Mouse (Mus musculus) G1E (cell line): ENCODE results near the gene Zc3hc1. TPM values are rescaled to one million over a fixed set of nuclear protein-coding genes. Genes with fewer than 3 reads are reported as not detected.

ENCODE experiments used
- ATAC-seq: 2 replicates; pipeline ENCODE4 v1.8.0; 2016; ENCODE audit warnings: mild to moderate bottlenecking; ENCODE audit not compliant: insufficient number of reproducible peaks, poor library complexity, low FRiP score, severe bottlenecking; ENCODE audit errors: extremely low read depth
- DNase-seq: peaks from one replicate; pipeline ENCODE4 v3.0.0; 2012; ENCODE audit warnings: low spot score
- H3K27me3 ChIP-seq: 2 replicates; pipeline ENCODE4 v1.6.1; 2012; ENCODE audit warnings: mild to moderate bottlenecking, low read length, inconsistent platforms; ENCODE audit not compliant: insufficient read depth
- H3K36me3 ChIP-seq: replicated peaks from 2 replicates; pipeline ENCODE3; 2012; ENCODE audit warnings: mild to moderate bottlenecking, inconsistent platforms
- H3K4me1 ChIP-seq: 2 replicates; pipeline ENCODE4 v1.6.1; 2012; ENCODE audit warnings: low read depth, low read length, inconsistent platforms, mixed read lengths; ENCODE audit not compliant: insufficient read depth
- H3K4me3 ChIP-seq: 2 replicates; pipeline ENCODE4 v1.5.1; 2012; ENCODE audit warnings: low read depth, mild to moderate bottlenecking, inconsistent platforms, low read length, moderate library complexity, mixed read lengths
- H3K9me3 ChIP-seq: replicated peaks from 2 replicates; pipeline ENCODE4 v1.6.1; 2012; ENCODE audit warnings: inconsistent platforms
- CTCF ChIP-seq: IDR thresholded peaks from 2 replicates; pipeline ENCODE4 v1.5.1; 2012; ENCODE audit warnings: low read depth, low read length, inconsistent platforms, mixed read lengths
- GATA1 ChIP-seq: IDR thresholded peaks from 2 replicates; pipeline ENCODE4 v1.6.1; 2012; ENCODE audit warnings: borderline replicate concordance, low read length, inconsistent platforms, mixed read lengths
- GATA2 ChIP-seq: IDR thresholded peaks from 2 replicates; pipeline ENCODE4 v1.6.1; 2012; ENCODE audit warnings: low read depth, low read length, inconsistent platforms, borderline replicate concordance
- POLR2AphosphoS5 ChIP-seq: IDR thresholded peaks from 2 replicates; pipeline ENCODE4 v1.6.1; 2012; ENCODE audit warnings: low read depth, low read length, inconsistent platforms; ENCODE audit not compliant: insufficient replicate concordance
- TAL1 ChIP-seq: conservative IDR thresholded peaks from 2 replicates; pipeline ENCODE4 v1.6.1; 2012; ENCODE audit warnings: low read depth, low read length, inconsistent platforms, mixed read lengths
- polyA plus RNA-seq: library from polyadenylated mRNA; stranded (reverse); fragments of >175 nt; gene quantifications from 2 replicates; pipeline ENCODE4 v1.2.3, GENCODE M21; 2012
- total RNA-seq, 2 experiments: library from RNA; stranded (forward) in 1 of 2; stranded (reverse) in 1 of 2; fragments of 200-1000 nt in 1 of 2; fragments of >200 nt in 1 of 2; fragmentation: Nextera tagmentation in 1 of 2; gene quantifications; 2 replicates each; pipeline ENCODE4 v1.2.3; 2014 to 2017

The Zc3hc1 gene
- total and polyA plus RNA-seq, 3 experiments: 22.0 to 71.3 (median 53.0) TPM

DNA sequence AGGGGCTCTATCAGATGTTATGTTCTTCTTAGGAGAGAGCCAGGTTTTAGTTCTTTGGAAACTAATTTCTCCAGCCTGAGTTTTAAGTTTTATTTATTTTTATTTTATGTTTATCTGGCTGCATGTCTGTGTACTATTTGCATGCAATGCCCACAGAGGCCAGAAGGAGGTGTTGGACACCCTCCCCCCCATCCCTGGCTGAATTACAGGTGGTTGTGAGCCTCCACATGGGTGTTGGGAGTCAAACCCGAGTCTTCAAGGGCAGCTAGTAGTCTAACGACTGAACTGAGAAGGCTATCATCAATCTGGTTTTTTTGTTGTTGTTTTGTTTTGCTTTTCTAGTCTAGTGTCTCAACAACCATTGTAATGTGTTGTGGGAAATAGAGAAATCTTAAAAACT lies 25.3 kb upstream of the Zc3hc1 start:
- H3K36me3 ChIP-seq: peaks cover 47% of the 10 kb centered on the region
- H3K9me3 ChIP-seq: no peaks in the 10 kb centered on the region
- ATAC-seq (no peak), DNase-seq (no peak)
- TF ChIP-seq GATA1 (no peak), CTCF (no peak), GATA2 (no peak), POLR2AphosphoS5 (no peak), TAL1 (no peak)
- H3K27me3 ChIP-seq: no peaks in the 10 kb centered on the region
- H3K4me3 ChIP-seq: no peak overlapping the region
- no peaks in the 10 kb centered on the region; the same call in none of the 2 replicates for H3K4me1 ChIP-seq

GRCm38 (mm10) chr6:30411311-30411710 lies 20.5 kb upstream of the Zc3hc1 start:
- H3K4me3 ChIP-seq: no peak overlapping the region
- TF ChIP-seq TAL1: no peak
- no peak for TF ChIP-seq GATA2
- TF ChIP-seq POLR2AphosphoS5: no peak
- TF ChIP-seq CTCF: no peak
- no peak for TF ChIP-seq GATA1
- peaks cover 39% of the 10 kb centered on the region for H3K36me3 ChIP-seq
- ATAC-seq: no peak
- H3K27me3 ChIP-seq: no peaks in the 10 kb centered on the region
- no peaks in the 10 kb centered on the region for H3K4me1 ChIP-seq
- no peaks in the 10 kb centered on the region for H3K9me3 ChIP-seq
- no peak for DNase-seq

- no peaks in the 10 kb centered on the region for H3K9me3 ChIP-seq
- no peaks in the 10 kb centered on the region for H3K27me3 ChIP-seq
- TF ChIP-seq GATA1 (no peak), TAL1 (no peak), POLR2AphosphoS5 (no peak), GATA2 (no peak), CTCF (no peak)
- DNase-seq (no peak), ATAC-seq (no peak)
- no peak overlapping the region for H3K4me3 ChIP-seq
- H3K36me3 ChIP-seq: peaks cover 40% of the 10 kb centered on the region
- H3K4me1 ChIP-seq: peaks cover 3% of the 10 kb centered on the region
Measured at GRCm38 (mm10) chr6:30409399-30410093, 18.7 kb upstream of the Zc3hc1 start.

GRCm38 (mm10) chr6:30408276-30408675 lies 17.4 kb upstream of the Zc3hc1 start:
- TF ChIP-seq POLR2AphosphoS5: no peak
- no peak for TF ChIP-seq GATA2
- TF ChIP-seq GATA1: no peak
- TF ChIP-seq CTCF: no peak
- no peak for TF ChIP-seq TAL1
- H3K27me3 ChIP-seq: no peaks in the 10 kb centered on the region
- no peaks in the 10 kb centered on the region for H3K9me3 ChIP-seq
- peaks cover 12% of the 10 kb centered on the region for H3K4me1 ChIP-seq
- no peak for DNase-seq
- peaks cover 38% of the 10 kb centered on the region for H3K36me3 ChIP-seq
- no peak overlapping the region for H3K4me3 ChIP-seq
- ATAC-seq: no peak

DNA sequence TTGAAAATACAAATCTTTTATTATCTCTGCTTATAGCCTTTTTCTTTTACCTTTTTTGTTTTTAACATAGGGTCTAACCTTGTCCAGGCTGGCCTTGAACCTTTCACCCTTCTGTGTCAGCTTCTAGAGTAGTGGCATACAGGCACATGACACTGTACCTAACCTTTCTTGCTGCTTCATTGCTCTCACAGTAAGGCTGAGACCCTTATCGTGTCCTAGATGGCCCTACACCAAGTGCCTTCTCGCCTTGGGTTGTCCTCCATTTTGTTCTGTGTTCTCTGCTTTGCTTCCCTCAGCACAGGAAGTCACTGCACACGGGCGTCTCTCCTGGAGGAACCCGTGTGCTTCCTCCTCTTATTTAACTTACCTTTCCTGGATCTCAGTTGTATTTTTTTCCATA lies 13.8 kb upstream of the Zc3hc1 start:
- H3K9me3 ChIP-seq: no peaks in the 10 kb centered on the region
- peaks cover 18% of the 10 kb centered on the region for H3K4me1 ChIP-seq
- H3K4me3 ChIP-seq: no peak overlapping the region
- no peak for ATAC-seq
- TF ChIP-seq POLR2AphosphoS5 (no peak), GATA1 (no peak), TAL1 (no peak), GATA2 (no peak), CTCF (no peak)
- DNase-seq: no peak
- no peaks in the 10 kb centered on the region for H3K27me3 ChIP-seq
- peaks cover 21% of the 10 kb centered on the region for H3K36me3 ChIP-seq

DNA sequence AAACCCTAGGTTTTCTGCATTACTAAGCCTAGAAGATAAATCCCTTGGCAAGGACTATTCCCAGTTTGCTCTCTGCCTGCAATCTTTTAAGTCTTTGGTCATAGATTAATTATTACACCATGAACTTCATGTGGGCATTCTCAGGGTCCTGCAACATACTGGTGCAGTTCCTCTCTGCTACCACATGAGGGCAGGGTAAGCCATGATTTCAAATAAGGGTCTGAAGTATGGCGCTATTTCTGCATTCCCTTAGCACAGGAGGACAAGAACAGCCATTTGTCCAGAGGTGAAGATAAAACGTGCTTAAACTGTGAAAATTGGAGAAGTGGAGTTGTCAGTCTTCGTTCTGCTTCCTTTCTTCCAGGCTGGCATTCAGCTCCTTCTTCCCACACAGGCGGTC lies 12.6 kb upstream of the Zc3hc1 start:
- Histone ChIP-seq H3K36me3 (peaks cover 16% of the 10 kb centered on the region), H3K4me1 (peaks cover 25% of the 10 kb centered on the region), H3K27me3 (0 out of 2 replicates have a peak, but pooled peaks cover 3% of the 10 kb centered on the region), H3K4me3 (no peak overlapping the region; the same call in 1 of the 2 replicates), H3K9me3 (no peaks in the 10 kb centered on the region)
- no peak for ATAC-seq
- DNase-seq: peak; percentile 41
- TF ChIP-seq CTCF (peak; percentile 93), TAL1 (no peak), GATA2 (no peak)
